Mouse (Mus musculus) spleen, postnatal 4 days (tissue): ENCODE measurements around the gene Xrcc5.
A peak's percentile ranks its signal among the peaks of the same experiment; 100 is the strongest.

Experiments
- DNase-seq, 2 experiments: peaks; one replicate each; pipeline ENCODE4 v3.0.0; 2022; ENCODE audit warnings: low spot score in 2 of 2

The Xrcc5 gene

GRCm38 (mm10) chr1:72307317-72307798 is at the start of gene Xrcc5:
Gene Xrcc5, plus strand, starts transcription at chr1:72307421.
- DNase-seq: peak; percentile 87 to 92

- no peak for DNase-seq
Observed at GRCm38 (mm10) chr1:72263099-72263498, 44.1 kb upstream of the Xrcc5 start.

- DNase-seq: no peak
Observed at GRCm38 (mm10) chr1:72278085-72278484, 29.1 kb upstream of the Xrcc5 start.

GRCm38 (mm10) chr1:72282604-72283003 is 24.6 kb upstream of the Xrcc5 start:
- DNase-seq: no peak

- peak; percentile 89 to 92 for DNase-seq
Observed at GRCm38 (mm10) chr1:72283992-72284485, 23.2 kb upstream of the Xrcc5 start, which contains the start of the genes Pecr and Tmem169. Gene Pecr, minus strand, starts transcription at chr1:72284314. Gene Tmem169, plus strand, starts transcription at chr1:72284369.

- no peak for DNase-seq
Observed at GRCm38 (mm10) chr1:72284539-72284938, 22.7 kb upstream of the Xrcc5 start.

- no peak for DNase-seq
Observed at GRCm38 (mm10) chr1:72286904-72287303, 20.3 kb upstream of the Xrcc5 start.

GRCm38 (mm10) chr1:72287893-72288292 is 19.3 kb upstream of the Xrcc5 start:
- no peak for DNase-seq

- DNase-seq: no peak
Observed at GRCm38 (mm10) chr1:72288527-72289150, 18.6 kb upstream of the Xrcc5 start.

GRCm38 (mm10) chr1:72290896-72291295 is 16.3 kb upstream of the Xrcc5 start:
- no peak for DNase-seq

GRCm38 (mm10) chr1:72291421-72291820 is 15.8 kb upstream of the Xrcc5 start:
- DNase-seq: no peak

GRCm38 (mm10) chr1:72291925-72292324 is 15.3 kb upstream of the Xrcc5 start:
- DNase-seq: no peak

- DNase-seq: no peak
Observed at GRCm38 (mm10) chr1:72293869-72294663, 13.2 kb upstream of the Xrcc5 start.

- no peak for DNase-seq
Observed at GRCm38 (mm10) chr1:72295746-72296145, 11.5 kb upstream of the Xrcc5 start.

GRCm38 (mm10) chr1:72301845-72302244 is 5.4 kb upstream of the Xrcc5 start:
- DNase-seq: no peak

GRCm38 (mm10) chr1:72306241-72306640 is 980 bp upstream of the Xrcc5 start:
- DNase-seq: no peak

GRCm38 (mm10) chr1:72306679-72307181 is 491 bp upstream of the Xrcc5 start:
- peak; percentile 40 to 71 for DNase-seq

GRCm38 (mm10) chr1:72308919-72309318 is 1.7 kb downstream of the Xrcc5 start:
- DNase-seq: no peak

GRCm38 (mm10) chr1:72309744-72310424 is 2.7 kb downstream of the Xrcc5 start:
- DNase-seq: no peak

GRCm38 (mm10) chr1:72312701-72313398 is 5.6 kb downstream of the Xrcc5 start:
- DNase-seq: no peak

GRCm38 (mm10) chr1:72313399-72314039 is 6.3 kb downstream of the Xrcc5 start:
- DNase-seq: no peak
